Mouse (Mus musculus) bone marrow macrophage, adult 2 months (primary cell): ENCODE measurements around the gene Zfp335.

Experiments
- CTCF ChIP-seq: IDR thresholded peaks from 2 replicates; pipeline ENCODE4 v1.5.1; 2012; ENCODE audit warnings: low read depth, mild to moderate bottlenecking, low read length, moderate library complexity
- POLR2A ChIP-seq: IDR thresholded peaks from 2 replicates; pipeline ENCODE4 v1.6.1; 2012; ENCODE audit warnings: mild to moderate bottlenecking, low read depth, low read length, borderline replicate concordance

DNA sequence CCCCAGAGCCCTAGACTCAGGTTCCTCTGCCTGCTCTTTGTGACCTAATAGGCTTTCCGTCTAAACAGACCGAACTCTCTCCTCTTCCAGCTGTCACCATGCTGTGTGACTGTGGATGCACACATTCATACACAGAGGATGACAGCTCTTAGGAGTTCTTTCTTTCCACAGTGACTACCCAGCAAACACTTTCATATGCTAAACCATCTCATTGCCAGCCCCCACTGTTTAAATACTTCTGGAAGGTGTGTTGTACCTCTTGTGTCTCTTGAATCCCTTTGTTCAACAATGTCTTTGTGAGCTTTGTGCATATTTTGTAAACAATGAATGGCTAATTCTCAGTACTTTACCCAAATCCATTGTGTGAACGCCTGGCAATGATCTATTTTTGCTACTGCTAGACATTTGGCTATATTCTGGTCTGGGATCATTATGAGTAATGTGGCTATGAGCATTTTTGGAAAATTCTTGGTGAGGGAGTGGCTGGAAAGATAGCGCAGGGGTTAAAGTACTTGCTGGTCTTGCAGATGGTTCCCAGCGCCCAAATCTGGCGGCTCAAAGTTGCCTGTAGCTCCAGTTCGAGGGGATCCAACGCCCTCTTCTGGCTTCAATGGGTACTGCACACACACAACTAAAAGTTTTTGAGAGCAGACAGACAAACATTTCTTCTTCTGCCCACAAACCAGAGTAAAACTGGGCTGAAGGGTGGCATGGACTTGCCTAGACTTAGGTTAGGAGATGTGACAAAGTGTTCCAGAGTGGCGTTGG is 46.2 kb upstream of the Zfp335 start:
- TF ChIP-seq CTCF (peak; percentile 31; the same call in 1 of the 2 replicates), POLR2A (no peak)
